Mouse (Mus musculus): Measurements from ENCODE around the gene Sec24a. TPM values are rescaled to one million over a fixed set of nuclear protein-coding genes. Genes with fewer than 3 reads are reported as not detected.
"Not testable (repeated sequence)": the region's sequence is repeated elsewhere in the genome, so short reads cannot be mapped to it uniquely, and the experiment has no call there.

The Sec24a gene
- polyA plus RNA-seq, 1 experiment from 2014 or later, result 12.9 TPM

DNA sequence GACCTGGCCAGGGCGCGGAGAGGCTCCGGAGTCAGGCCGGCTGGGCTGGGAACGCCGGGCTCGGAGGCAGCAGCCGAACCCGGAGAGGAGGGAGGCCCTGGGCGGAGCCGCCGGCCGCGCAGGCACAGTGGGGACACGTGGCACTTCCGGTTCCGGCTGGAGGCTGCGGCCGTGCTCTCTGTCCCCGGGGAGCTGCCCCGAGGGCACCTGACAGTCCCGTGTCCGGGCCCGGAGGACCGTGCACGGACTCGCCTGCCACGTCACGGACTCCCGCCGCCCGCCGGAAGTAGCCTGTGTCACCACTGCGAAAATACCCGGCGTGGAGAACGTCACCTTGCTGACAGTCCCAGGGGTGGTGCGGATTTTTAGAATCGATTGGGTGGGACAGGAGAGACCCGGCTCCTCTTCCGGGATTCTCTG is 7.1 kb downstream of the Sec24a start:
- H3K4me1 ChIP-seq, result peaks cover 24% of the 10 kb centered on the region
- H3K27me3 ChIP-seq (ENCODE audit: low read depth, poor library complexity, severe bottlenecking), result no peaks in the 10 kb centered on the region
- peak overlapping the region; percentile 82 for H3K27ac ChIP-seq (replicated peaks)
- peak overlapping the region; percentile 67 for H3K4me3 ChIP-seq
- H3K36me3 ChIP-seq, result no peaks in the 10 kb centered on the region
- H3K9me3 ChIP-seq (replicated peaks), result no peaks in the 10 kb centered on the region
- WGBS, result under 1% methylated on average over 40 of the region's 41 CpGs
- peak; percentile 92 for DNase-seq (ENCODE audit: low spot score)

DNA sequence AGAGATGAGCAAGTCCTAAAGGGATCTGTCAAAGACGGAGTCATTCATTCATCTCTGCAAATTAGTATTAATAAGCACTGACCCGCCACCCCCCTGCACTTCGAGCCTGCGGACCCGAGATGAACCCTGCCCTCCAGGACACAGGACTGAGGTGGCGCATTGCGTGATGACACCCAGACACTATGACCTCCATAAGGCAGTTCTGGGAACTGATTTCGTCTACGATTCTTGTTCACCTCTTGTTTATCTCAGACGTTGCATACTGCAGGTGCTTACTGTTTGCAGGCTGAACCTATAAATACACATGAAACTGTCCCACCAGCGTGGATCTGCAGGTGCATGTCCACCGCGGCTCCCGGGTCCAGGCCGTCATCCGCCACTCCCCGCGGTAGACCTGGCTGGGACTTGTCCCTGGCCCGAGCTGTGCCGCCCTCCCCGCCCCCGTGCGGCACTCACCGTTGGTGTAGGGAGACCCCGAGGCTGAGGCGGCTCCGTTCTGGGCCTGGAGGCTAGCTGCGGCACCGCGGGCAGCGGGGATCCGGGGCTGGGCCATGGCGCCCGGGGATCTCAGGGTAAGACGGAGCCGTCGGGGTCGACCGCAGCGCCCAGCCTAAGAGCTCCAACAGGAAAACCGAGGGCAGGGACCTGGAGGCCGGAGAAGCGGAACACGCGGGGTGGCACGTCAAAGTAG is 7.7 kb downstream of the Sec24a start:
- Histone ChIP-seq H3K27ac (replicated peaks) (peak overlapping the region; percentile 82), H3K36me3 (0 out of 2 replicates have a peak, but pooled peaks cover 2% of the 10 kb centered on the region), H3K9me3 (replicated peaks) (no peaks in the 10 kb centered on the region), H3K4me3 (peak overlapping the region; percentile 67), H3K27me3 (ENCODE audit: low read depth, poor library complexity, severe bottlenecking) (no peaks in the 10 kb centered on the region), H3K4me1 (peaks cover 24% of the 10 kb centered on the region)
- DNase-seq (ENCODE audit: low spot score), result no peak
- under 1% methylated on average over 46 of the region's 46 CpGs for WGBS

DNA sequence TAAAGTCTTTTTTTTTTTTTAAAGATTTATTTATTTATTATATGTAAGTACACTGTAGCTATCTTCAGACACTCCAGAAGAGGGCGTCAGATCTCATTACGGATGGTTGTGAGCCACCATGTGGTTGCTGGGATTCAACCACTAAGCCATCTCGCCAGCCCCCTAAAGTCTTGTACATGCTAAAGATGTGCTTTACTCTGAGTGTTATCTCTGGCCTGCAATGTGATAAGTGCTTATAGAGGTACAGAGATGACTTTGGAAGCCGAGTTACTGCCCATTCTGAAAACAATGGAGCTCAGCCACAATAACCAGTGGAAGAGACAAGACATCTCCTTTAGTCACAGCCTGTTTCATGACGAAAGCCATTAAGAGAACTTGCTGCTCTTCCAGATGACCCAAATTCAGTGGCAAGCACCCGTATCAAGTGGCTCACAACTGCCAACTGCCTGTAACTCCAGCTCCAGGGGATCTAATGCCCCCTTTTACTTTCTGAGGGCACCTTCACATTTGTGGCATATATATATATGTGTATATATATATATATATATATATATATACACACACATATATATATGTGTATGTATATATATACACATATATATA is 11.7 kb downstream of the Sec24a start:
- Histone ChIP-seq H3K4me1 (peaks cover 17% of the 10 kb centered on the region), H3K36me3 (peaks cover 14% of the 10 kb centered on the region; the same call in 1 of the 2 replicates)
- not testable (repeated sequence) for H3K4me3 ChIP-seq; H3K9me3 ChIP-seq (replicated peaks); H3K27me3 ChIP-seq (ENCODE audit: low read depth, poor library complexity, severe bottlenecking); H3K27ac ChIP-seq (replicated peaks); DNase-seq (ENCODE audit: low spot score)
- 84% methylated on average over 6 of the region's 6 CpGs for WGBS

DNA sequence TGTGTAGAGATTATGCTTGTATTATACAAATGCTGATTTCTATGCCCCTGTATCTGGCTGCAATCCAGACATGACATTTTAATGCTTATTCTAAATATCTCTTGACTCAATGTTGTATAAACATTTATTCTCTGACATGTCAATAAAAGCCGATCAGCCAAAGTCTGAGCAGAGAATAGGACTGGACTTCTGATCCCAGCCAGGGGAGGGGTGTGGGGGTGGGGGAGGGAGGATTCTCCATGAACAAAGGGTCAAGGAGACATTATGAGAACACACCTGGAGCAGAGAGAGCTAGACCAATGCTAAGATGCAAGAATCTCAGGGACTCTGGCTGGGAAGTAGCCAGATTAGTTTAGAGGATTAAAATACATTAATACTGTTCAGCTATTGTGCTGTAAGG is 17.3 kb downstream of the Sec24a start:
- H3K9me3 ChIP-seq (replicated peaks), result no peaks in the 10 kb centered on the region
- H3K27ac ChIP-seq (replicated peaks), result no peak overlapping the region
- no peak overlapping the region for H3K4me3 ChIP-seq
- no peaks in the 10 kb centered on the region for H3K4me1 ChIP-seq
- DNase-seq (ENCODE audit: low spot score), result no peak
- 83% methylated on average over 1 of the region's 1 CpGs for WGBS
- no peaks in the 10 kb centered on the region for H3K27me3 ChIP-seq (ENCODE audit: low read depth, poor library complexity, severe bottlenecking)
- peaks cover 47% of the 10 kb centered on the region for H3K36me3 ChIP-seq

DNA sequence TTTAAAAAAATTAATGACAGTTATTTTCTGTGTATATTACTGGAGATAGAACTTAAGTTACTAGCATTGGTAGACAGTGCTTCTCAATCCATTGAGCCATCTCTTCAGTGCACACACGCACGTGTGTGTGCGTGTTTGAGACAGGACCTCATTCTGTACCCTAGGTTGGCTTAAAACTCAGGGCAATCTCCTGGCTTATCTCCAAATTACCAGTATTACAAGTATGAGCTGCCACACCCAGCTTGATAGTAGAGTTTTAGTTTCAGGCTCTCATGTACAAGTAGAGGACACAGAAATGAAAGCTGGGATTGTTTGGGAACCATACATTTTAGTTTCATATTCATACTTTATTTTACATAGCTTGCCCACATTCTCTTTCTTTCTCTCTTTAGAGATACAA is 22.7 kb downstream of the Sec24a start:
- 96% methylated on average over 3 of the region's 3 CpGs for WGBS
- no peak for DNase-seq (ENCODE audit: low spot score)
- no peak overlapping the region for H3K4me3 ChIP-seq
- H3K27ac ChIP-seq (replicated peaks), result no peak overlapping the region
- no peaks in the 10 kb centered on the region for H3K9me3 ChIP-seq (replicated peaks)
- peaks cover 54% of the 10 kb centered on the region for H3K36me3 ChIP-seq
- H3K27me3 ChIP-seq (ENCODE audit: low read depth, poor library complexity, severe bottlenecking), result no peaks in the 10 kb centered on the region
- no peaks in the 10 kb centered on the region for H3K4me1 ChIP-seq

DNA sequence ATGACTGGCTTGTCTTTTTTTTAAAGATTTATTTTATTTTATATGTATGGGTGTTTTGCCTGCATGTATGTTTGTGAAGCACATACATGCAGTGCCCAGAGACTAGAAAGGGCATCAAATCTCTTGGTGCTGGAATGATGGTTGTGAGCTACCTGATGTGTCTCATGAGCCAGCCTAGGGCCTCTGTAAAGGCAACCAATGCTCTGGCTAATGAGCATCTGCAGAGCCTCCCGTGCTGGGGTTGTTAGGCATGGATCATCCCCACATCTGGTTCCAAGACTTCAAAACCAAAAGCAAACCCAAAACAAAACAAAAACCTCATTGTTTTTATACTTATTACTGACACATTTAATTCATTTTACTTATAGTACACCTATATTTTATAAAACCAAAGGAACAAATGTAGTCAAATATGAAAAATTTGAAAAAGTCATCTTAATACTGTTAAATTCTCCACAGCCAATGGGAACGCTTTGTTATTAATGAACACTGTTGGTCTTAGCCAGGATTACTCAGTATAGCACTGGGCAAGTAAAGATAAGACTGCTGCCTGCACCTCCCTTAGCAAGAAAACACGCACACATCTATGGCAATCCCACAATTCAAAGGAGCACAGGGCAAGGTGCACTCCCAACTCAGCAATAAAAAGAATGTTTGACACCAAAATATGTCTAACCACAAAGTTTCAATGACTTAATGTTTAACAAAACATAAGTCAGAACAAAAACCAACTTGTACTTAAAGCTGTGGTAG is 24.6 kb downstream of the Sec24a start:
- 90% methylated on average over 3 of the region's 3 CpGs for WGBS

DNA sequence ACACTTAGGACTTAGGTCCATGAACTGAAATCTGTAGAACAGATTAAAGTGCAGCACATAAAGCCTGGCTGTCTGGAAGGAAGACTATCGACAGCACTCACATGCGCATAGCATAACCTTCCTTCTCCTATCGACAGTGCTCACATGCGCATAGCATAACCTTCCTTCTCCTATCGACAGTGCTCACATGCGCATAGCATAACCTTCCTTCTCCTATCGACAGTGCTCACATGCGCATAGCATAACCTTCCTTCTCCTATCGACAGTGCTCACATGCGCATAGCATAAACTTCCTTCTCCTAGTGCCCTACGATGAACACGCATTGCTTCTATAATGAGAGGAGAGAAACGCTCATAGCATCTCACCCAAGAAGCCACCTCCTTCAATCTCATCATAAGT is 29.2 kb downstream of the Sec24a start:
- WGBS, result 97% methylated on average over 13 of the region's 13 CpGs
- not testable (repeated sequence) for H3K27ac ChIP-seq (replicated peaks)

More for the DNA sequence above, 24.6 kb downstream of the Sec24a start:
- no peaks in the 10 kb centered on the region for H3K9me3 ChIP-seq (replicated peaks)
- no peaks in the 10 kb centered on the region for H3K4me1 ChIP-seq
- H3K36me3 ChIP-seq, result peaks cover 58% of the 10 kb centered on the region
- H3K27me3 ChIP-seq (ENCODE audit: low read depth, poor library complexity, severe bottlenecking), result no peaks in the 10 kb centered on the region
- no peak overlapping the region for H3K4me3 ChIP-seq
- no peak overlapping the region for H3K27ac ChIP-seq (replicated peaks)
- DNase-seq (ENCODE audit: low spot score), result no peak

DNA sequence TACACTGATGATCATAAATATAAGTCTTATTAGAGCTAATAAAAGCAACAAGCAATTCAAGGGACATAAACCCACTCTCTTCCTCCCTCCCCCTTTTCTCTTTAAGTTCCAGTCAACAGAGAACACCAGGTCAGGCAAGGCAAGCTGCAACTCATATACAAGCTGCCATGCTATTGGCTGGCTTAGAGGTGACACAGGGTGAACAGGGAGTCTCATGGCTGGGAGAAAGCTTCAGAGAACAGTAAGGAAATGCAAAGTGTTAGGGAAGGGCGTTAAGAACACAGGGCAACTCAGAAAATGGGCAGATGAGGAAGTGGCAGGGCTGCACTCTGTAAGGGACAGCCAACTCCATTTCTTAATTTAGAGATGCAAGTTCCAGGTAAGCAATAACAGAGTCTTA is 30.6 kb downstream of the Sec24a start:
- Histone ChIP-seq H3K9me3 (replicated peaks) (no peaks in the 10 kb centered on the region), H3K4me3 (no peak overlapping the region), H3K4me1 (no peaks in the 10 kb centered on the region), H3K36me3 (peaks cover 63% of the 10 kb centered on the region), H3K27ac (replicated peaks) (no peak overlapping the region), H3K27me3 (ENCODE audit: low read depth, poor library complexity, severe bottlenecking) (no peaks in the 10 kb centered on the region)
- no peak for DNase-seq (ENCODE audit: low spot score)
- WGBS, result 89% methylated on average over 1 of the region's 1 CpGs

More for the DNA sequence above, 29.2 kb downstream of the Sec24a start:
- H3K36me3 ChIP-seq, result peaks cover 61% of the 10 kb centered on the region
- not testable (repeated sequence) for H3K4me3 ChIP-seq; H3K9me3 ChIP-seq (replicated peaks); DNase-seq (ENCODE audit: low spot score); H3K4me1 ChIP-seq; H3K27me3 ChIP-seq (ENCODE audit: low read depth, poor library complexity, severe bottlenecking)

DNA sequence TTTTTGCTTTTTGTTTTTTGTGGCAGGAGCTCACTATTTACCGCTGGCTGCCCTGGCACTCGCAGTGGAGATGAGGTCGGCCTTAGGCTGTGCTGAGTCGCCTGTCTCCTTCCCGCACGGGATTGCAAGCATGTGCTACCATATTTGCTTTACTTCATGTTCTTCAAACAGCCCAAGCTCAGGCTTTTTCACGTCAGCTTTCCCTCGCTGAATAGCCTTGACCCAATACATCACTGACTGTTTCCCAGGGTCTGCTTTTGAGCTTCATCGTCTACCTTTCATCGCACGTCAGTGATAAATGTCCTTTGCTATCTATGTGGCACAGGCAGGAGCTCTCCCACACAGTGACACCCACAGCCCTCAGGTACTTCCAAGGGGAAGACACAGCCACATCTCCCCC is 42.4 kb downstream of the Sec24a start:
- no peaks in the 10 kb centered on the region for H3K27me3 ChIP-seq (ENCODE audit: low read depth, poor library complexity, severe bottlenecking)
- H3K9me3 ChIP-seq (replicated peaks), result no peaks in the 10 kb centered on the region
- no peaks in the 10 kb centered on the region for H3K4me1 ChIP-seq
- DNase-seq (ENCODE audit: low spot score), result no peak
- peaks cover 79% of the 10 kb centered on the region for H3K36me3 ChIP-seq
- H3K27ac ChIP-seq (replicated peaks), result no peak overlapping the region
- 97% methylated on average over 11 of the region's 11 CpGs for WGBS
- no peak overlapping the region for H3K4me3 ChIP-seq

DNA sequence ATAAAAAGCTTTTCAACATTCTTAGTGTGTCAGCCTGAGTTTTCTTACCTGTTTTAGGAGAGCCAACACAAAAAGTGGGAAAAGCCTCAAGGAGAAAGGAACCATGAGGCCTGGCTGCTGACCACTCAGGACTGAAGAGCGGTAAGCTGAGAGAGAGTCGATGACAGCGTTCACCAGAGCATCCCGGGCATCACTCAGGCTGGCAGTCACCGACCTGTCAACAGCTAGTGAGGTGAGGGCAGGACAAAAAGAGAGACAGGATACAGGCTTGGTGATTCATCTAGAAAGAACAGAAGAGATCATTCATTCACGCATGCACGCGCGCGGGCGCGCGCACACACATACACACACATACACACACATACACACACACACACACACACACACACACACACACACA is 56.4 kb downstream of the Sec24a start:
- Histone ChIP-seq H3K36me3 (peaks cover 87% of the 10 kb centered on the region), H3K27ac (replicated peaks) (no peak overlapping the region), H3K4me1 (no peaks in the 10 kb centered on the region), H3K27me3 (ENCODE audit: low read depth, poor library complexity, severe bottlenecking) (no peaks in the 10 kb centered on the region), H3K9me3 (replicated peaks) (no peaks in the 10 kb centered on the region), H3K4me3 (no peak overlapping the region)
- DNase-seq (ENCODE audit: low spot score), result no peak
- 89% methylated on average over 13 of the region's 13 CpGs for WGBS

DNA sequence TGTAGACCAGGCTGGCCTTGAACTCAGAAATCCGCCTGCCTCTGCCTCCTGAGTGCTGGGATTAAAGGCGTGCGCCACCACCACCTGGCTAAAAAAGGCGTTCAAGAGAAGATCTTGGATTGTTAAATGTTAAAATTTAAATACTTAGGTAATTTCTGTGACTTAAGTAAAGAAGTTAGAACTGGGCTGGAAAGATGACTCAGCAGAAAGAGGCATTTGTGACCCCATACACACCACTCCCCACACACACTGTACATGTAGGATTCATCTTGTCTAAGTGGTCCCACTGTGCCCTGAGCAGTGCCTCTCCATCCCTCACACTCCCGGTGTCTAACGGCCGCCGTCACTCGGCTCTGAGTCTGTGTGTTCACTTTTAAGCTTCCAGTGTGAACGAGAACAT is 57.0 kb downstream of the Sec24a start:
- H3K4me3 ChIP-seq, result no peak overlapping the region
- no peaks in the 10 kb centered on the region for H3K4me1 ChIP-seq
- peaks cover 87% of the 10 kb centered on the region for H3K36me3 ChIP-seq
- DNase-seq (ENCODE audit: low spot score), result no peak
- no peaks in the 10 kb centered on the region for H3K9me3 ChIP-seq (replicated peaks)
- WGBS, result 94% methylated on average over 10 of the region's 10 CpGs
- H3K27ac ChIP-seq (replicated peaks), result no peak overlapping the region
- H3K27me3 ChIP-seq (ENCODE audit: low read depth, poor library complexity, severe bottlenecking), result no peaks in the 10 kb centered on the region

DNA sequence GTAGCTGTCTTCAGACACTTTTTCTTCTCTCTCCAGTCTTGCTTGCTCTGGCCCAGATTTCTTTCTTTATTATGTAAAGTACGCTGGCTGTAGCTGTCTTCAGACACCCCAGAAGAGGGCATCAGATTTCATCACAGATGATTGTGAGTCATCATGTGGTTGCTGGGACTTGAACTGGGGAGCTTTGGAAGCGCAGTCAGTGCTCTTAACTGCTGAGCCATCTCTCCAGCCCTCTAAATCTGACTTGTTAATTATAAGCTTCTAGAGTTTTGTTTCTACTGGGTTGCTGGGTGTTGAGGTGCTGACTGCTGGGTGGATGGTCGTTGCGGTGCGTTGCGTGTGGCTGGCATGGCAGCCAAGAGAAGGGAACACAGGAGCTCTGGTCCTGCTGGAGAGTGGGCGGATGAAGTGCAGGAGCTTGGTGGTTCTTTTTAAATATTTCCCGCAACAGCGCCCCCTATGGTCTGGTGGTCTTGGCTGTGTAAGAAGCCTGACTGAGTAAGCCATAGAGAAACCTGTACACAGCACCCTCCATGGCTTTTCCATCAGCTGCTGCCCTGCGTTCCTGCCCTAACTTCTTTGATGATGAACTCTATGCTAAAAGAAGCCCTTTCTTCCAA is 59.9 kb downstream of the Sec24a start:
- 67% methylated on average over 10 of the region's 10 CpGs for WGBS
- Histone ChIP-seq H3K9me3 (replicated peaks) (no peaks in the 10 kb centered on the region), H3K27me3 (ENCODE audit: low read depth, poor library complexity, severe bottlenecking) (no peaks in the 10 kb centered on the region), H3K36me3 (peaks cover 92% of the 10 kb centered on the region), H3K4me1 (no peaks in the 10 kb centered on the region), H3K4me3 (no peak overlapping the region), H3K27ac (replicated peaks) (no peak overlapping the region)
- peak; percentile 23 for DNase-seq (ENCODE audit: low spot score)

Data from midbrain, embryonic 10.5 days (tissue).